Mouse (Mus musculus): ENCODE results near the gene Senp3. TPM values are rescaled to one million over a fixed set of nuclear protein-coding genes. Genes with fewer than 3 reads are reported as not detected.
A peak's percentile ranks its signal among the peaks of the same experiment; 100 is the strongest.
"Not testable (repeated sequence)": the region's sequence is repeated elsewhere in the genome, so short reads cannot be mapped to it uniquely, and the experiment has no call there.

Senp3 gene
- polyA plus RNA-seq (2014; fragmentation: Nextera tagmentation; extraction: Ambion mirVana) = 96.2 and 99.2 TPM in 2 replicates

GRCm38 (mm10) chr11:69681314-69682208, at the start of gene Senp3:
TSS of gene Senp3 (minus strand) at chr11:69682084.
- Histone ChIP-seq H3K9me3 (ENCODE audit: control insufficient read depth, low read length) (no peaks in the 10 kb centered on the region), H3K9ac (peak within 1 kb of the TSS; percentile 74), H3K27ac (peak within 1 kb of the TSS; percentile 93), H3K36me3 (replicated peaks; ENCODE audit: control insufficient read depth, insufficient read depth) (peaks cover 33% of the 10 kb centered on the region), H3K4me3 (replicated peaks; ENCODE audit: low read length) (peak within 1 kb of the TSS; percentile 73), H3K27me3 (ENCODE audit: control insufficient read depth, insufficient read depth, low read length) (no peaks in the 10 kb centered on the region), H3K4me1 (replicated peaks; ENCODE audit: control insufficient read depth, insufficient read depth, low read length) (peaks cover 25% of the 10 kb centered on the region), H3K4me2 (replicated peaks) (peak within 1 kb of the TSS; percentile 71)
- WGBS = under 1% methylated on average over 71 of the region's 80 CpGs
- ATAC-seq (ENCODE audit: low FRiP score) = peak; percentile 97
- DNase-seq (ENCODE audit: low spot score) = peak; percentile 99

- not testable (repeated sequence) for H3K27ac ChIP-seq; ATAC-seq (ENCODE audit: low FRiP score); H3K4me2 ChIP-seq (replicated peaks); DNase-seq (ENCODE audit: low spot score); H3K9ac ChIP-seq; H3K9me3 ChIP-seq (ENCODE audit: control insufficient read depth, low read length); H3K4me1 ChIP-seq (replicated peaks; ENCODE audit: control insufficient read depth, insufficient read depth, low read length); H3K4me3 ChIP-seq (replicated peaks; ENCODE audit: low read length); H3K27me3 ChIP-seq (ENCODE audit: control insufficient read depth, insufficient read depth, low read length)
- H3K36me3 ChIP-seq (replicated peaks; ENCODE audit: control insufficient read depth, insufficient read depth) = peaks cover 32% of the 10 kb centered on the region
- WGBS = 96% methylated on average over 2 of the region's 3 CpGs
These were observed 49.5 kb upstream of the Senp3 start for GRCm38 (mm10) chr11:69731408-69731807.

GRCm38 (mm10) chr11:69729063-69729462, 47.2 kb upstream of the Senp3 start:
- no peaks in the 10 kb centered on the region for H3K27me3 ChIP-seq (ENCODE audit: control insufficient read depth, insufficient read depth, low read length)
- no peak overlapping the region for H3K27ac ChIP-seq
- H3K4me2 ChIP-seq (replicated peaks) = no peak overlapping the region
- no peak overlapping the region for H3K4me3 ChIP-seq (replicated peaks; ENCODE audit: low read length)
- ATAC-seq (ENCODE audit: low FRiP score) = no peak
- peak; percentile 50 for DNase-seq (ENCODE audit: low spot score)
- no peaks in the 10 kb centered on the region for H3K9me3 ChIP-seq (ENCODE audit: control insufficient read depth, low read length)
- H3K36me3 ChIP-seq (replicated peaks; ENCODE audit: control insufficient read depth, insufficient read depth) = peaks cover 8% of the 10 kb centered on the region
- H3K9ac ChIP-seq = no peak overlapping the region
- WGBS = 22% methylated on average over 3 of the region's 3 CpGs
- H3K4me1 ChIP-seq (replicated peaks; ENCODE audit: control insufficient read depth, insufficient read depth, low read length) = no peaks in the 10 kb centered on the region

- ATAC-seq (ENCODE audit: low FRiP score) (no peak), DNase-seq (ENCODE audit: low spot score) (no peak)
- H3K9ac ChIP-seq = no peak overlapping the region
- H3K4me3 ChIP-seq (replicated peaks; ENCODE audit: low read length) = no peak overlapping the region
- no peaks in the 10 kb centered on the region for H3K9me3 ChIP-seq (ENCODE audit: control insufficient read depth, low read length)
- no peak overlapping the region for H3K4me2 ChIP-seq (replicated peaks)
- 41% methylated on average over 5 of the region's 5 CpGs for WGBS
- no peaks in the 10 kb centered on the region for H3K4me1 ChIP-seq (replicated peaks; ENCODE audit: control insufficient read depth, insufficient read depth, low read length)
- H3K36me3 ChIP-seq (replicated peaks; ENCODE audit: control insufficient read depth, insufficient read depth) = no peaks in the 10 kb centered on the region
- H3K27me3 ChIP-seq (ENCODE audit: control insufficient read depth, insufficient read depth, low read length) = no peaks in the 10 kb centered on the region
- H3K27ac ChIP-seq = no peak overlapping the region
These were observed 44.1 kb upstream of the Senp3 start for GRCm38 (mm10) chr11:69725951-69726350.

GRCm38 (mm10) chr11:69723074-69723473, 41.2 kb upstream of the Senp3 start:
- Histone ChIP-seq H3K4me1 (replicated peaks; ENCODE audit: control insufficient read depth, insufficient read depth, low read length) (0 out of 2 replicates have a peak, but pooled peaks cover 3% of the 10 kb centered on the region), H3K36me3 (replicated peaks; ENCODE audit: control insufficient read depth, insufficient read depth) (no peaks in the 10 kb centered on the region)
- DNase-seq (ENCODE audit: low spot score) = no peak

GRCm38 (mm10) chr11:69720852-69721251, 39.0 kb upstream of the Senp3 start:
- H3K9ac ChIP-seq = no peak overlapping the region
- H3K4me1 ChIP-seq (replicated peaks; ENCODE audit: control insufficient read depth, insufficient read depth, low read length) = 0 out of 2 replicates have a peak, but pooled peaks cover 3% of the 10 kb centered on the region
- H3K27me3 ChIP-seq (ENCODE audit: control insufficient read depth, insufficient read depth, low read length) = no peaks in the 10 kb centered on the region
- H3K9me3 ChIP-seq (ENCODE audit: control insufficient read depth, low read length) = no peaks in the 10 kb centered on the region
- 88% methylated on average over 6 of the region's 6 CpGs for WGBS
- H3K4me2 ChIP-seq (replicated peaks) = no peak overlapping the region
- H3K36me3 ChIP-seq (replicated peaks; ENCODE audit: control insufficient read depth, insufficient read depth) = no peaks in the 10 kb centered on the region
- no peak for DNase-seq (ENCODE audit: low spot score)
- no peak for ATAC-seq (ENCODE audit: low FRiP score)
- no peak overlapping the region for H3K27ac ChIP-seq
- H3K4me3 ChIP-seq (replicated peaks; ENCODE audit: low read length) = no peak overlapping the region

More at GRCm38 (mm10) chr11:69723074-69723473, 41.2 kb upstream of the Senp3 start:
- 53% methylated on average over 2 of the region's 2 CpGs for WGBS
- H3K9me3 ChIP-seq (ENCODE audit: control insufficient read depth, low read length) = no peaks in the 10 kb centered on the region
- no peaks in the 10 kb centered on the region for H3K27me3 ChIP-seq (ENCODE audit: control insufficient read depth, insufficient read depth, low read length)
- H3K9ac ChIP-seq = no peak overlapping the region
- ATAC-seq (ENCODE audit: low FRiP score) = no peak
- H3K4me2 ChIP-seq (replicated peaks) = no peak overlapping the region
- H3K4me3 ChIP-seq (replicated peaks; ENCODE audit: low read length) = no peak overlapping the region
- no peak overlapping the region for H3K27ac ChIP-seq

GRCm38 (mm10) chr11:69719423-69719822, 37.5 kb upstream of the Senp3 start:
- Histone ChIP-seq H3K27me3 (ENCODE audit: control insufficient read depth, insufficient read depth, low read length) (no peaks in the 10 kb centered on the region), H3K4me1 (replicated peaks; ENCODE audit: control insufficient read depth, insufficient read depth, low read length) (0 out of 2 replicates have a peak, but pooled peaks cover 3% of the 10 kb centered on the region), H3K27ac (no peak overlapping the region), H3K4me2 (replicated peaks) (no peak overlapping the region), H3K36me3 (replicated peaks; ENCODE audit: control insufficient read depth, insufficient read depth) (no peaks in the 10 kb centered on the region), H3K9me3 (ENCODE audit: control insufficient read depth, low read length) (no peaks in the 10 kb centered on the region), H3K4me3 (replicated peaks; ENCODE audit: low read length) (no peak overlapping the region), H3K9ac (no peak overlapping the region)
- WGBS = 72% methylated on average over 6 of the region's 6 CpGs
- ATAC-seq (ENCODE audit: low FRiP score) (no peak), DNase-seq (ENCODE audit: low spot score) (no peak)

- DNase-seq (ENCODE audit: low spot score) = no peak
- Histone ChIP-seq H3K4me2 (replicated peaks) (no peak overlapping the region; the same call in 1 of the 2 replicates), H3K9me3 (ENCODE audit: control insufficient read depth, low read length) (no peaks in the 10 kb centered on the region), H3K4me3 (replicated peaks; ENCODE audit: low read length) (no peak overlapping the region), H3K36me3 (replicated peaks; ENCODE audit: control insufficient read depth, insufficient read depth) (no peaks in the 10 kb centered on the region), H3K4me1 (replicated peaks; ENCODE audit: control insufficient read depth, insufficient read depth, low read length) (0 out of 2 replicates have a peak, but pooled peaks cover 3% of the 10 kb centered on the region), H3K27ac (no peak overlapping the region), H3K9ac (no peak overlapping the region), H3K27me3 (ENCODE audit: control insufficient read depth, insufficient read depth, low read length) (no peaks in the 10 kb centered on the region)
- ATAC-seq (ENCODE audit: low FRiP score) = no peak
- WGBS = 31% methylated on average over 15 of the region's 15 CpGs
These were observed 36.8 kb upstream of the Senp3 start for GRCm38 (mm10) chr11:69718661-69719060.

GRCm38 (mm10) chr11:69716953-69717352, 35.1 kb upstream of the Senp3 start:
- 65% methylated on average over 4 of the region's 4 CpGs for WGBS

More at GRCm38 (mm10) chr11:69716953-69717352, 35.1 kb upstream of the Senp3 start:
- H3K4me3 ChIP-seq (replicated peaks; ENCODE audit: low read length) = no peak overlapping the region
- no peak overlapping the region for H3K4me2 ChIP-seq (replicated peaks)
- ATAC-seq (ENCODE audit: low FRiP score) (no peak), DNase-seq (ENCODE audit: low spot score) (no peak)
- H3K27me3 ChIP-seq (ENCODE audit: control insufficient read depth, insufficient read depth, low read length) = no peaks in the 10 kb centered on the region
- no peak overlapping the region for H3K27ac ChIP-seq
- 0 out of 2 replicates have a peak, but pooled peaks cover 3% of the 10 kb centered on the region for H3K4me1 ChIP-seq (replicated peaks; ENCODE audit: control insufficient read depth, insufficient read depth, low read length)
- H3K9ac ChIP-seq = no peak overlapping the region
- no peaks in the 10 kb centered on the region for H3K36me3 ChIP-seq (replicated peaks; ENCODE audit: control insufficient read depth, insufficient read depth)
- H3K9me3 ChIP-seq (ENCODE audit: control insufficient read depth, low read length) = no peaks in the 10 kb centered on the region
